Mouse (Mus musculus): ENCODE measurements at regions not wholly inside any gene's neighbourhood (a gene's known extent, or its start where the extent isn't known, plus 50 kb on each side); places are given as distances from the start of the nearest gene placed in this dataset.

GRCm38 (mm10) chr12:109972366-109973015 is 306.4 kb upstream of the Dio3 start:
- TF ChIP-seq MYC (IDR thresholded peaks at IDR 0.05; ENCODE audit: low read depth, low read length) (no peak), CTCF (conservative IDR thresholded peaks at IDR 0.05 in 1 of 2, IDR thresholded peaks at IDR 0.05 in 1 of 2; ENCODE audit: low read depth in 2 of 2, low read length in 2 of 2) (no peak), EP300 (IDR thresholded peaks at IDR 0.05; ENCODE audit: low read length) (no peak), CHD2 (IDR thresholded peaks at IDR 0.05; ENCODE audit: low read length) (no peak), JUND (conservative IDR thresholded peaks at IDR 0.05; ENCODE audit: low read depth, low read length) (no peak), ZNF384 (IDR thresholded peaks at IDR 0.05; ENCODE audit: low read depth, low read length) (no peak), MXI1 (IDR thresholded peaks at IDR 0.05; ENCODE audit: low read depth, low read length) (no peak), SMC3 (IDR thresholded peaks at IDR 0.05; ENCODE audit: low read depth, low read length) (no peak), ELF1 (IDR thresholded peaks at IDR 0.05; ENCODE audit: low read depth, low read length) (no peak)

All from CH12.LX (cell line).